Mouse (Mus musculus) heart, postnatal 0 days (tissue): ENCODE results near the gene B4galnt4. TPM values are rescaled to one million over a fixed set of nuclear protein-coding genes. Genes with fewer than 3 reads are reported as not detected.

Experiments
- ATAC-seq: fragments of 200-750 bp; cut with Nextera tagmentation; 2 replicates; pipeline ENCODE4 v1.8.0; 2017; ENCODE audit warnings: low read depth, moderate number of reproducible peaks, moderate library complexity; ENCODE audit not compliant: insufficient read depth
- DNase-seq: peaks from one replicate; pipeline ENCODE4 v3.0.0-alpha.2; 2016; ENCODE audit warnings: low spot score
- H3K27ac ChIP-seq: fragments of 300-500 bp; sonication (generic); 2 replicates; pipeline ENCODE4 v1.5.1; 2014; ENCODE audit warnings: low read depth, mild to moderate bottlenecking
- H3K27me3 ChIP-seq: fragments of 300-500 bp; sonication (generic); 2 replicates; pipeline ENCODE4 v1.6.1; 2014; ENCODE audit warnings: low read length, mixed read lengths; ENCODE audit not compliant: control insufficient read depth, insufficient read depth
- H3K36me3 ChIP-seq: fragments of 300-500 bp; sonication (generic); replicated peaks from 2 replicates; pipeline ENCODE4 v1.6.1; 2014; ENCODE audit warnings: low read length, mixed read lengths; ENCODE audit not compliant: control insufficient read depth, insufficient read depth
- H3K4me1 ChIP-seq: fragments of 300-500 bp; sonication (generic); 2 replicates; pipeline ENCODE4 v1.6.1; 2014; ENCODE audit warnings: antibody characterized with exemption; ENCODE audit not compliant: control insufficient read depth, insufficient read depth
- H3K4me2 ChIP-seq: fragments of 300-500 bp; sonication (generic); 2 replicates; pipeline ENCODE4 v1.6.1; 2014; ENCODE audit warnings: low read depth, mild to moderate bottlenecking, low read length, moderate library complexity
- H3K4me3 ChIP-seq: fragments of 300-500 bp; sonication (generic); 2 replicates; pipeline ENCODE4 v1.5.1; 2014; ENCODE audit warnings: low read depth, low read length
- H3K9ac ChIP-seq: fragments of 300-500 bp; sonication (generic); replicated peaks from 2 replicates; pipeline ENCODE4 v1.6.1; 2014; ENCODE audit warnings: low read depth, low read length, mixed read lengths
- H3K9me3 ChIP-seq: fragments of 300-500 bp; sonication (generic); replicated peaks from 2 replicates; pipeline ENCODE4 v1.6.1; 2016; ENCODE audit warnings: low read length; ENCODE audit not compliant: control insufficient read depth
- CTCF ChIP-seq: IDR thresholded peaks from 2 replicates; pipeline ENCODE4 v1.5.1; 2016; ENCODE audit warnings: antibody characterized with exemption, control low read depth, low read depth
- EP300 ChIP-seq: IDR thresholded peaks from 2 replicates; pipeline ENCODE4 v1.6.1; 2016; ENCODE audit warnings: antibody characterized with exemption, low read depth
- WGBS: fragments of 180-500 bp; shearing (Covaris S2); extraction: QIAGEN DNeasy Blood & Tissue Kit; methylation state at CpG from one replicate; pipeline ENCODE4 v1.1.7; 2014; 5-methylcytosine and 5-hydroxymethylcytosine counted together
- polyA plus RNA-seq: library from polyadenylated mRNA; unstranded; fragments of >200 nt; fragmentation: Nextera tagmentation; extraction: Ambion mirVana; gene quantifications from 2 replicates; pipeline ENCODE4 v1.2.1, GENCODE M21; 2015
- total RNA-seq: library from RNA; depleted of rRNA; stranded (reverse); fragments of >200 nt; gene quantifications from 2 replicates; pipeline ENCODE4 v1.2.3, GENCODE M21; 2014; ENCODE audit warnings: low replicate concordance

Gene B4galnt4
- total and polyA plus RNA-seq, 2 experiments from 2014 or later, result 0.10 TPM; not detected in 1

DNA sequence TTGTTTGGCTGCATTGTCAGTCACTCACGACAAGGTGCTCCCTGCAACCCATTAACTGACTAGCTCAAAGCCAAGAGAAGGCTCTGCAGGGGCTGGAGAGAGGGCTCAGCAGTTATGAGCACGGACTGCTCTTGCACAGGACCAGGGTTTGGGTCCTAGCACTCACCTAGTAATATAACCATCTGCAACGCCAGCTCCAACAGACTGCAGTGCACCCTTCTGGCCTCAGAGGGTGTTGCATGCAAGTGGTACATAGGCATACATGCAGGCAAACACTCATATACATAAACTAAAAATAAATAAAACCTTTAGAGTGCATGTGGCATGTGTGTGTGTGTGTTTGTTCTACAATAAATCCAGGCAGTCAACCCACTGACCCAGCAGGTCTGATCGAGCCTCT lies 5.1 kb upstream of the B4galnt4 start:
- TF ChIP-seq CTCF (no peak), EP300 (no peak)
- WGBS, result 69% methylated on average over 4 of the region's 4 CpGs

DNA sequence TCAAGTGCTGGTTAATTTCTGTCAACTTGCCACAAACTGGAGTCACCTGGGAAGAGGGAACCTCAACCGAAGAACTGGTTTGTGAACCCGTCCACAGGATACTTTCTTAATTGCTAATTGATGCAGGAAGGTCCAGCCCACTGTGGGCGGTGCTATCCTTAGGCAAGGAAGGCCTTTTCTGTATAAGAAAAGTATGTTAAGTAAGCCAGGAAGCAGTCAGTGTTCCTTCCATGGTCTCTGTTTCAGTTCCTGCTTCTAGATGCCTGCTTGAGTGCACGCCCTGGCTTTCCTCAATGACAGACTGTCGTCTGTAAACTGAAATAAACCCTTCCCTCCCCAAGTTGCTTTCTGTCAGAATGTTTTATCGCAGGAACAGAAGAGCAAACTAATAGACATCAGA lies 3.9 kb upstream of the B4galnt4 start:
- Histone ChIP-seq H3K9me3 (0 out of 2 replicates have a peak, but pooled peaks cover 4% of the 10 kb centered on the region), H3K36me3 (no peaks in the 10 kb centered on the region), H3K9ac (no peak overlapping the region), H3K4me1 (0 out of 2 replicates have a peak, but pooled peaks cover 3% of the 10 kb centered on the region), H3K4me2 (no peak overlapping the region), H3K27ac (no peak overlapping the region), H3K4me3 (no peak overlapping the region), H3K27me3 (peaks cover 35% of the 10 kb centered on the region)
- DNase-seq (no peak), ATAC-seq (no peak)
- TF ChIP-seq EP300 (no peak), CTCF (no peak)
- WGBS, result 73% methylated on average over 6 of the region's 6 CpGs

More for the DNA sequence above, 5.1 kb upstream of the B4galnt4 start:
- no peak overlapping the region for H3K27ac ChIP-seq
- H3K36me3 ChIP-seq, result no peaks in the 10 kb centered on the region
- H3K9me3 ChIP-seq, result 0 out of 2 replicates have a peak, but pooled peaks cover 4% of the 10 kb centered on the region
- H3K27me3 ChIP-seq, result peaks cover 23% of the 10 kb centered on the region
- H3K4me3 ChIP-seq, result no peak overlapping the region
- ATAC-seq, result no peak
- no peak for DNase-seq
- no peaks in the 10 kb centered on the region for H3K4me1 ChIP-seq
- no peak overlapping the region for H3K4me2 ChIP-seq
- H3K9ac ChIP-seq, result no peak overlapping the region

DNA sequence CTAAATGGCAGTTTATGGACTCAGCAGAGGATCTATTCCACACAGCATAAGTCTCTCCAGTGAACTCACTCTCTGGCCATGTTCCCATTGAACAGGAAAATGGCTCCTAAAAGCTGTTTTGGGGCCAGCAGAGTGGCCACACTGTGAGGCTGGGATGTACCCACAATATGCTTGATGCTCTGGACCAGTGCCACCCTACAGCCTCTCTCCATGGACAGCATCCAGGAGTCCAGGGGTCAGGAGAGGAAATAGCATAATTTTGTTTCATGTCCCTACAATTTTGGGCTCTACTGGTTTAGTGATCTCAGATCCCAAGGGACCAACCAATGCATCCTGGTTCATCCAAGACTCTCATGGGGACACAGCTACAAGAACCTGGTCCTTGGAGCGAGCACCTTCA lies 3.4 kb upstream of the B4galnt4 start:
- DNase-seq (no peak), ATAC-seq (no peak)
- Histone ChIP-seq H3K4me3 (no peak overlapping the region), H3K27me3 (peaks cover 40% of the 10 kb centered on the region), H3K27ac (no peak overlapping the region), H3K4me1 (0 out of 2 replicates have a peak, but pooled peaks cover 3% of the 10 kb centered on the region), H3K9me3 (0 out of 2 replicates have a peak, but pooled peaks cover 4% of the 10 kb centered on the region), H3K9ac (no peak overlapping the region), H3K4me2 (no peak overlapping the region), H3K36me3 (no peaks in the 10 kb centered on the region)
- 72% methylated on average over 1 of the region's 1 CpGs for WGBS
- TF ChIP-seq EP300 (no peak), CTCF (no peak)

DNA sequence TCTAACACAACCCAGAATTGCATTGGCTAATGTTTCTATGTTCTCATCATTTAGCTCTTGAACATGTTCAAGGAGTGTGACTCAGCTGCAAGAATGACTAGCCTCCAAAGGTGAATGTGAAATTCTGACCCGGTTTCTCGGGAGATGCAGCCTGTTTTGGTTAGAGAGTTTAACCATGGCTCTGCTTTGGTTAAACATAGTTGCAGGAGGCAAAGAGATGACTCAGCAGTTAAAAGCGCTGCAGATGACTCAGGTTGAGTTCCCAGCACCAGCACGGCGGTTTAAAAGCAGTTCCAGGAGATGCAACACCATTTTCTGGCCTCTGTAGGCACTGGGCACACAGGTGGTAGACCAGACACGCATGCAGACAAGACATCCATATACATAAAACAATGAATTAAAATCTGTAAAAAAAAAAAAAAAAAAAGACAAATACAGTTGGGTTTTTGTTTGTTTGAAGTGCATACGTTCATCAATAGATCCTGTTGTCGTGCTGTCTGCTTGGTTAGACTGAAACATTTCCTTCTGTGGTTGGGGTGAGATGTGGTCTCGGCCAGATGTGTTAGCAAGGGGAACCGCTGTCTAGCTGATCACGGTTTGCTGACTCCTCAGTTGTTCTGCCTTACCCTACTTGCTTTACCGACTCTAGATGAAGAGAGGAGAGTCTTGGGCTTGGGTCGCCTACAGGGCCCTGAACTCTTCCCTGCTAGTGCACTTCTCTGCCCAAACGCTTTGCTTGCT lies 2.1 kb upstream of the B4galnt4 start:
- no peak for TF ChIP-seq EP300
- no peak for TF ChIP-seq CTCF
- Histone ChIP-seq H3K4me1 (0 out of 2 replicates have a peak, but pooled peaks cover 3% of the 10 kb centered on the region), H3K4me3 (no peak overlapping the region), H3K9ac (no peak overlapping the region), H3K36me3 (no peaks in the 10 kb centered on the region), H3K27ac (no peak overlapping the region), H3K4me2 (no peak overlapping the region), H3K9me3 (0 out of 2 replicates have a peak, but pooled peaks cover 4% of the 10 kb centered on the region), H3K27me3 (peaks cover 52% of the 10 kb centered on the region)
- WGBS, result 79% methylated on average over 14 of the region's 14 CpGs
- DNase-seq, result no peak
- ATAC-seq, result no peak

DNA sequence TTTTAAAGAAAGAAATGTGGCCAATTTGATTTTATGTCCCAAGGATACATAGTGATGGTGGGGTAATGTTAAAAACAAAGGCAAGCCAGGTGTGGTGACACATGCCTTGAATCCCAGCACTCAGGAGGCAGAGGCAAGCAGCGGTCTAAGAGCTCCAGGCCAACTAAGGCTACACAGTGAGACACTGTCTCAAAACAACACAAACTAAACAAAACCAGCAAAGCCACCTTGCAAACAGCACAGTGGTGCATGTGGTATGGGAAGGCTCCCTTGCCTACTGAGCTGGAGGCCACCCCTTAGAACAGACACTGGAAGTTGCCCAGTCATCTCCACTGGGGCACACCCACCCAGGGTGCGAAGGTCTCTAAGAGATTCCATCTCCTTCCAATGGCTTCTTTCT lies 975 bp upstream of the B4galnt4 start:
- Histone ChIP-seq H3K9me3 (0 out of 2 replicates have a peak, but pooled peaks cover 4% of the 10 kb centered on the region), H3K4me2 (no peak overlapping the region), H3K4me1 (0 out of 2 replicates have a peak, but pooled peaks cover 3% of the 10 kb centered on the region), H3K36me3 (no peaks in the 10 kb centered on the region), H3K9ac (no peak overlapping the region), H3K27ac (no peak overlapping the region), H3K4me3 (no peak overlapping the region), H3K27me3 (peaks cover 54% of the 10 kb centered on the region)
- DNase-seq (no peak), ATAC-seq (no peak)
- TF ChIP-seq CTCF, result no peak
- no peak for TF ChIP-seq EP300
- WGBS, result 78% methylated on average over 2 of the region's 2 CpGs
